Mouse (Mus musculus) forebrain, postnatal 0 days (tissue): ENCODE measurements around the gene Ckmt1. TPM values are rescaled to one million over a fixed set of nuclear protein-coding genes. Genes with fewer than 3 reads are reported as not detected.
A peak's percentile ranks its signal among the peaks of the same experiment; 100 is the strongest.

ENCODE experiments used
- ATAC-seq: fragments of 200-750 bp; cut with Nextera tagmentation; 2 replicates; pipeline ENCODE4 v1.8.0; 2017; ENCODE audit warnings: mild to moderate bottlenecking, moderate library complexity
- DNase-seq: peaks from one replicate; pipeline ENCODE4 v3.0.0-alpha.2; 2015
- H3K27ac ChIP-seq: fragments of 300-500 bp; sonication (generic); 2 replicates; pipeline ENCODE4 v1.5.1; 2014; ENCODE audit warnings: low read depth, mild to moderate bottlenecking, antibody characterized with exemption, low read length, moderate library complexity, mixed read lengths
- H3K27me3 ChIP-seq: fragments of 300-500 bp; sonication (generic); 2 replicates; pipeline ENCODE4 v1.6.1; 2014; ENCODE audit warnings: mild to moderate bottlenecking, low read length, mixed read lengths; ENCODE audit not compliant: insufficient read depth
- H3K36me3 ChIP-seq: fragments of 300-500 bp; sonication (generic); 2 replicates; pipeline ENCODE4 v1.6.1; 2014; ENCODE audit warnings: mild to moderate bottlenecking, moderate library complexity; ENCODE audit not compliant: insufficient read depth
- H3K4me1 ChIP-seq: fragments of 300-500 bp; sonication (generic); 2 replicates; pipeline ENCODE4 v1.6.1; 2014; ENCODE audit warnings: antibody characterized with exemption; ENCODE audit not compliant: insufficient read depth
- H3K4me2 ChIP-seq: fragments of 300-500 bp; sonication (generic); 2 replicates; pipeline ENCODE4 v1.6.1; 2014; ENCODE audit warnings: low read depth, mild to moderate bottlenecking, moderate library complexity
- H3K4me3 ChIP-seq: fragments of 300-500 bp; sonication (generic); 2 replicates; pipeline ENCODE4 v1.5.1; 2014; ENCODE audit warnings: low read depth, low read length, mixed read lengths
- H3K9ac ChIP-seq: fragments of 300-500 bp; sonication (generic); 2 replicates; pipeline ENCODE4 v1.6.1; 2014; ENCODE audit warnings: mild to moderate bottlenecking
- H3K9me3 ChIP-seq: fragments of 300-500 bp; sonication (generic); 2 replicates; pipeline ENCODE4 v1.6.1; 2016; ENCODE audit warnings: low read length
- CTCF ChIP-seq: sonication (generic); IDR thresholded peaks from 2 replicates; pipeline ENCODE4 v1.5.1; 2016; ENCODE audit warnings: antibody characterized with exemption, control low read depth, low read depth
- WGBS: fragments of 180-500 bp; shearing (Covaris S2); extraction: QIAGEN DNeasy Blood & Tissue Kit; methylation state at CpG from one replicate; pipeline ENCODE4 v1.1.7; 2014; 5-methylcytosine and 5-hydroxymethylcytosine counted together
- polyA plus RNA-seq: library from polyadenylated mRNA; unstranded; fragments of >200 nt; fragmentation: Nextera tagmentation; extraction: Ambion mirVana; gene quantifications from 2 replicates; pipeline ENCODE4 v1.2.1, GENCODE M21; 2015
- total RNA-seq: library from RNA; depleted of rRNA; stranded (reverse); fragments of >200 nt; gene quantifications from 2 replicates; pipeline ENCODE4 v1.2.3, GENCODE M21; 2014; rRNA removed

Gene Ckmt1
- total and polyA plus RNA-seq, 2 experiments from 2014 or later = 77.4 to 80.6 TPM

- Histone ChIP-seq H3K4me1 (no peaks in the 10 kb centered on the region), H3K27ac (no peak overlapping the region), H3K27me3 (no peaks in the 10 kb centered on the region), H3K4me3 (no peak overlapping the region), H3K9ac (no peak overlapping the region), H3K4me2 (no peak overlapping the region), H3K9me3 (no peaks in the 10 kb centered on the region), H3K36me3 (no peaks in the 10 kb centered on the region)
- DNase-seq (peak; percentile 4), ATAC-seq (no peak)
- peak; percentile 25 for TF ChIP-seq CTCF
- WGBS = 34% methylated on average over 4 of the region's 4 CpGs
Measured at GRCm38 (mm10) chr2:121408160-121408559, 50.6 kb downstream of the Ckmt1 start.

- 7% methylated on average over 4 of the region's 4 CpGs for WGBS
- ATAC-seq = no peak
Measured at GRCm38 (mm10) chr2:121412843-121413386, 55.4 kb downstream of the Ckmt1 start.

More at GRCm38 (mm10) chr2:121412843-121413386, 55.4 kb downstream of the Ckmt1 start:
- H3K9me3 ChIP-seq = no peaks in the 10 kb centered on the region
- peaks cover 16% of the 10 kb centered on the region for H3K4me1 ChIP-seq
- peak overlapping the region; percentile 69 for H3K4me2 ChIP-seq
- no peaks in the 10 kb centered on the region for H3K27me3 ChIP-seq
- peak overlapping the region; percentile 99 for H3K4me3 ChIP-seq
- DNase-seq = no peak
- no peak for TF ChIP-seq CTCF
- H3K27ac ChIP-seq = peak overlapping the region; percentile 97
- H3K36me3 ChIP-seq = no peaks in the 10 kb centered on the region
- H3K9ac ChIP-seq = peak overlapping the region; percentile 97

Other genes starting within 250 kb of the Ckmt1 start
- gene Tgm7, start 247.9 kb upstream of the Ckmt1 start, total RNA-seq = not detected in 2 replicates
- gene Tgm7, start 247.9 kb upstream of the Ckmt1 start, polyA plus RNA-seq = not detected in 2 replicates
- gene Adal, start 217.3 kb upstream of the Ckmt1 start, total RNA-seq = 21.8 and 24.2 TPM in 2 replicates
- gene Adal, start 217.3 kb upstream of the Ckmt1 start, polyA plus RNA-seq = 19.4 and 23.4 TPM in 2 replicates
- gene Lcmt2, start 217.1 kb upstream of the Ckmt1 start, total RNA-seq = 8.6 and 12.0 TPM in 2 replicates
- 13.2 and 16.3 TPM in 2 replicates for gene Lcmt2, start 217.1 kb upstream of the Ckmt1 start, polyA plus RNA-seq
- gene Tubgcp4, start 187.1 kb upstream of the Ckmt1 start, total RNA-seq = 26.1 and 29.7 TPM in 2 replicates
- gene Tubgcp4, start 187.1 kb upstream of the Ckmt1 start, polyA plus RNA-seq = 12.4 and 18.5 TPM in 2 replicates
- gene Zscan29, start 186.6 kb upstream of the Ckmt1 start, total RNA-seq = 7.4 and 8.0 TPM in 2 replicates
- gene Zscan29, start 186.6 kb upstream of the Ckmt1 start, polyA plus RNA-seq = 3.5 and 4.9 TPM in 2 replicates
- gene Trp53bp1, start 86.3 kb upstream of the Ckmt1 start, total RNA-seq = 154 and 183 TPM in 2 replicates
- gene Trp53bp1, start 86.3 kb upstream of the Ckmt1 start, polyA plus RNA-seq = 49.9 and 80.9 TPM in 2 replicates
- 75.6 and 76.0 TPM in 2 replicates for gene Map1a, start 68.1 kb upstream of the Ckmt1 start, total RNA-seq
- gene Map1a, start 68.1 kb upstream of the Ckmt1 start, polyA plus RNA-seq = 18.1 and 27.4 TPM in 2 replicates
- 11.1 and 12.4 TPM in 2 replicates for gene Ppip5k1, start 2.3 kb upstream of the Ckmt1 start, total RNA-seq
- 10.9 and 13.6 TPM in 2 replicates for gene Ppip5k1, start 2.3 kb upstream of the Ckmt1 start, polyA plus RNA-seq
- not detected in 2 replicates for gene Strc, start 29.5 kb downstream of the Ckmt1 start, total RNA-seq
- not detected in 2 replicates for gene Strc, start 29.5 kb downstream of the Ckmt1 start, polyA plus RNA-seq
- 63.4 and 69.9 TPM in 2 replicates for gene Pdia3, start 56.1 kb downstream of the Ckmt1 start, total RNA-seq
- 215 and 267 TPM in 2 replicates for gene Pdia3, start 56.1 kb downstream of the Ckmt1 start, polyA plus RNA-seq
- gene Catsper2, start 56.1 kb downstream of the Ckmt1 start, total RNA-seq = 4.9 and 7.2 TPM in 2 replicates
- 2.4 and 3.3 TPM in 2 replicates for gene Catsper2, start 56.1 kb downstream of the Ckmt1 start, polyA plus RNA-seq
- 0.23 TPM in 1 of 2 replicates, not detected in the other for gene Ell3, start 86.6 kb downstream of the Ckmt1 start, total RNA-seq
- gene Ell3, start 86.6 kb downstream of the Ckmt1 start, polyA plus RNA-seq = 1.2 and 1.4 TPM in 2 replicates
- 323 and 378 TPM in 2 replicates for gene Serf2, start 91.5 kb downstream of the Ckmt1 start, total RNA-seq
- gene Serf2, start 91.5 kb downstream of the Ckmt1 start, polyA plus RNA-seq = 303 and 370 TPM in 2 replicates
- 16.8 and 22.0 TPM in 2 replicates for gene Hypk, start 95.6 kb downstream of the Ckmt1 start, total RNA-seq
- gene Hypk, start 95.6 kb downstream of the Ckmt1 start, polyA plus RNA-seq = 114 and 121 TPM in 2 replicates
- gene Serinc4, start 99.1 kb downstream of the Ckmt1 start, total RNA-seq = 3.1 and 6.2 TPM in 2 replicates
- 1.2 and 1.8 TPM in 2 replicates for gene Serinc4, start 99.1 kb downstream of the Ckmt1 start, polyA plus RNA-seq
- 34.5 and 36.4 TPM in 2 replicates for gene Mfap1b, start 116.4 kb downstream of the Ckmt1 start, total RNA-seq
- gene Mfap1b, start 116.4 kb downstream of the Ckmt1 start, polyA plus RNA-seq = 44.6 and 58.4 TPM in 2 replicates
- gene Mfap1a, start 149.0 kb downstream of the Ckmt1 start, total RNA-seq = 16.1 and 25.7 TPM in 2 replicates
- gene Mfap1a, start 149.0 kb downstream of the Ckmt1 start, polyA plus RNA-seq = 12.8 and 20.4 TPM in 2 replicates
- gene Wdr76, start 149.0 kb downstream of the Ckmt1 start, total RNA-seq = 4.7 and 5.1 TPM in 2 replicates
- gene Wdr76, start 149.0 kb downstream of the Ckmt1 start, polyA plus RNA-seq = 0.88 and 1.5 TPM in 2 replicates